In genomic region chr2:33888100-33888385, GRCm38 (mm10) we compare ENCODE assay signal across 8 mouse cellular contexts. TPM values are rescaled to one million over a fixed set of nuclear protein-coding genes. Genes with fewer than 3 reads are reported as not detected.
A peak's percentile ranks its signal among the peaks of the same experiment; 100 is the strongest.
DNase-seq lines count a peak whose midpoint lies in the region; ATAC-seq and TF ChIP-seq lines count a peak whose summit lies in the region.

No protein-coding gene starts in this region.

- H3K36me3 ChIP-seq in heart, embryonic 15.5 days: no peaks in the 10 kb centered on the region
- H3K36me3 ChIP-seq in hindbrain, embryonic 14.5 days (replicated peaks; ENCODE audit: control insufficient read depth, insufficient read depth): no peaks in the 10 kb centered on the region; the same call in 1 of the 2 replicates
- H3K36me3 ChIP-seq in midbrain, embryonic 14.5 days (ENCODE audit: control insufficient read depth, insufficient read depth, low read length): no peaks in the 10 kb centered on the region
- H3K36me3 ChIP-seq in thymus, adult 2 months (ENCODE audit: control insufficient read depth, insufficient read depth, low read length): no peaks in the 10 kb centered on the region

- peak overlapping the region; percentile 80; the same call in 1 of the 2 replicates for H3K27ac ChIP-seq in heart, embryonic 15.5 days
- H3K27ac ChIP-seq in hindbrain, embryonic 14.5 days: peak overlapping the region; percentile 99
- peak overlapping the region; percentile 99 for H3K27ac ChIP-seq in midbrain, embryonic 14.5 days (replicated peaks; ENCODE audit: low read depth, low read length)
- H3K27ac ChIP-seq in thymus, adult 2 months (ENCODE audit: control insufficient read depth, insufficient read depth, low read length): no peak overlapping the region

- peak overlapping the region; percentile 92 for H3K4me2 ChIP-seq in heart, embryonic 15.5 days
- peak overlapping the region; percentile 99 for H3K4me2 ChIP-seq in hindbrain, embryonic 14.5 days (replicated peaks)
- H3K4me2 ChIP-seq in midbrain, embryonic 14.5 days (ENCODE audit: low read length): peak overlapping the region; percentile 94

- no peak for ATAC-seq in heart, embryonic 15.5 days (replicated peaks; ENCODE audit: insufficient number of reproducible peaks, insufficient read depth, low FRiP score, low read depth)
- no peak for ATAC-seq in hindbrain, embryonic 14.5 days (ENCODE audit: low FRiP score)
- no peak for ATAC-seq in midbrain, embryonic 14.5 days (ENCODE audit: low FRiP score, low TSS enrichment)

- no peak for TF ChIP-seq POLR2A in thymus, adult 2 months (IDR thresholded peaks at IDR 0.05; ENCODE audit: control insufficient read depth, extremely low read depth, insufficient read depth, low read length, poor library complexity)

- 59% methylated on average over 6 of the region's 6 CpGs for WGBS in heart, embryonic 15.5 days
- WGBS in hindbrain, embryonic 14.5 days: 46% methylated on average over 6 of the region's 6 CpGs
- 39% methylated on average over 6 of the region's 6 CpGs for WGBS in midbrain, embryonic 14.5 days
- 94% methylated on average over 6 of the region's 6 CpGs for WGBS in thymus, adult 2 months

- no peaks in the 10 kb centered on the region for H3K9me3 ChIP-seq in heart, embryonic 15.5 days (replicated peaks)
- no peaks in the 10 kb centered on the region for H3K9me3 ChIP-seq in hindbrain, embryonic 14.5 days (ENCODE audit: control insufficient read depth, low read length)
- H3K9me3 ChIP-seq in midbrain, embryonic 14.5 days (ENCODE audit: control insufficient read depth, low read length): no peaks in the 10 kb centered on the region

- no peak for TF ChIP-seq CTCF in thymus, adult 2 months (IDR thresholded peaks at IDR 0.05; ENCODE audit: borderline replicate concordance, control insufficient read depth, extremely low read depth, insufficient read depth, low read length, poor library complexity)

- peaks cover 26% of the 10 kb centered on the region for H3K4me1 ChIP-seq in heart, embryonic 15.5 days (replicated peaks)
- peaks cover 35% of the 10 kb centered on the region for H3K4me1 ChIP-seq in hindbrain, embryonic 14.5 days (replicated peaks; ENCODE audit: control insufficient read depth, insufficient read depth, low read length)
- peaks cover 27% of the 10 kb centered on the region for H3K4me1 ChIP-seq in midbrain, embryonic 14.5 days (ENCODE audit: control insufficient read depth, insufficient read depth, low read length)
- H3K4me1 ChIP-seq in thymus, adult 2 months (replicated peaks; ENCODE audit: control insufficient read depth, insufficient read depth, low read length): peaks cover 23% of the 10 kb centered on the region

- no peaks in the 10 kb centered on the region for H3K27me3 ChIP-seq in heart, embryonic 15.5 days
- H3K27me3 ChIP-seq in hindbrain, embryonic 14.5 days (ENCODE audit: control insufficient read depth, insufficient read depth, low read length): no peaks in the 10 kb centered on the region
- H3K27me3 ChIP-seq in midbrain, embryonic 14.5 days (ENCODE audit: control insufficient read depth, insufficient read depth, low read length): no peaks in the 10 kb centered on the region
- no peaks in the 10 kb centered on the region for H3K27me3 ChIP-seq in thymus, adult 2 months (ENCODE audit: control insufficient read depth, insufficient read depth, low read length)

- peak overlapping the region; percentile 88 for H3K4me3 ChIP-seq in heart, embryonic 15.5 days
- H3K4me3 ChIP-seq in hindbrain, embryonic 14.5 days (replicated peaks; ENCODE audit: low read length): peak overlapping the region; percentile 82
- H3K4me3 ChIP-seq in midbrain, embryonic 14.5 days (replicated peaks; ENCODE audit: low read depth, low read length): peak overlapping the region; percentile 80
- H3K4me3 ChIP-seq in thymus, adult 2 months (ENCODE audit: control insufficient read depth, insufficient read depth, low read length): no peak overlapping the region

- intact Hi-C loops in gastrocnemius, postnatal 36 days (cut with DNase I): no loop called here

- no peak for DNase-seq in heart, adult 11 months
- peak; percentile 69 for DNase-seq in brain, adult 2 months (ENCODE audit: low read depth, low spot score)
- DNase-seq in hindbrain, embryonic 14.5 days (ENCODE audit: low spot score): no peak
- DNase-seq in midbrain, embryonic 14.5 days: no peak
- no peak for DNase-seq in gastrocnemius, postnatal 36 days
- no peak for DNase-seq in kidney, postnatal 25 days
- DNase-seq in thymus, adult 2 months: no peak

- H3K9ac ChIP-seq in heart, embryonic 15.5 days: peak overlapping the region; percentile 93; the same call in 1 of the 2 replicates
- H3K9ac ChIP-seq in hindbrain, embryonic 14.5 days: peak overlapping the region; percentile 100
- H3K9ac ChIP-seq in midbrain, embryonic 14.5 days (replicated peaks; ENCODE audit: low read length): peak overlapping the region; percentile 100

RNA-seq across cellular contexts. Expression of gene Mvb12b, which starts 0.3 kb away (rescaled TPM):
- polyA plus RNA-seq in heart, embryonic 15.5 days (2015; fragmentation: Nextera tagmentation; extraction: Ambion mirVana): 12.7 and 15.7 TPM in 2 replicates
- 48.0 and 54.9 TPM in 2 replicates for polyA plus RNA-seq in hindbrain, embryonic 14.5 days (2014; fragmentation: Nextera tagmentation; extraction: Ambion mirVana)
- 47.9 and 60.2 TPM in 2 replicates for polyA plus RNA-seq in midbrain, embryonic 14.5 days (2014; fragmentation: Nextera tagmentation; extraction: Ambion mirVana)
- 10 to 100 TPM; 25.2 to 27.4 TPM for total RNA-seq in gastrocnemius, postnatal 36 days (2021)
- polyA plus RNA-seq in thymus, adult 2 months (2012; rRNA removed): 79.3 and 94.9 TPM in 2 replicates
